Mouse (Mus musculus) neural tube, embryonic 10.5 days (tissue): ENCODE data around the gene S100a2.

Experiments
- DNase-seq: peaks from one replicate; pipeline ENCODE4 v3.0.0-alpha.2; 2017; ENCODE audit warnings: low spot score; ENCODE audit errors: extremely low spot score

S100a2 gene

GRCm38 (mm10) chr3:90596810-90597209, 6.8 kb downstream of the S100a2 start:
- no peak for DNase-seq

- no peak for DNase-seq
Measured at GRCm38 (mm10) chr3:90597736-90598135, 7.7 kb downstream of the S100a2 start.

GRCm38 (mm10) chr3:90598212-90598611, 8.2 kb downstream of the S100a2 start:
- no peak for DNase-seq

GRCm38 (mm10) chr3:90599401-90599800, 9.4 kb downstream of the S100a2 start:
- DNase-seq = no peak

- DNase-seq = no peak
Measured at GRCm38 (mm10) chr3:90600036-90600435, 10.0 kb downstream of the S100a2 start.

- DNase-seq = no peak
Measured at GRCm38 (mm10) chr3:90600458-90601195, 10.6 kb downstream of the S100a2 start.

GRCm38 (mm10) chr3:90601486-90602110, 11.6 kb downstream of the S100a2 start, which contains the start of gene Gm42674:
Gm42674 (plus strand) TSS chr3:90601904.
- DNase-seq = no peak

GRCm38 (mm10) chr3:90603623-90604022, 13.6 kb downstream of the S100a2 start, which contains the start of gene S100a4:
S100a4 (plus strand) TSS chr3:90603771.
- no peak for DNase-seq

- no peak for DNase-seq
Measured at GRCm38 (mm10) chr3:90604416-90604815, 14.4 kb downstream of the S100a2 start.

GRCm38 (mm10) chr3:90605049-90605448, 15.0 kb downstream of the S100a2 start:
- no peak for DNase-seq

- no peak for DNase-seq
Measured at GRCm38 (mm10) chr3:90605736-90606135, 15.7 kb downstream of the S100a2 start.

GRCm38 (mm10) chr3:90606185-90606584, 16.1 kb downstream of the S100a2 start:
- peak; percentile 42 for DNase-seq

- no peak for DNase-seq
Measured at GRCm38 (mm10) chr3:90607361-90607760, 17.3 kb downstream of the S100a2 start.

GRCm38 (mm10) chr3:90608223-90608622, 18.2 kb downstream of the S100a2 start, which contains the start of gene S100a5:
S100a5 (plus strand) TSS chr3:90608523.
- no peak for DNase-seq

- no peak for DNase-seq
Measured at GRCm38 (mm10) chr3:90609102-90609501, 19.1 kb downstream of the S100a2 start.

GRCm38 (mm10) chr3:90611494-90611893, 21.4 kb downstream of the S100a2 start:
- DNase-seq = no peak

GRCm38 (mm10) chr3:90612061-90612460, 22.0 kb downstream of the S100a2 start:
- DNase-seq = no peak

- DNase-seq = peak; percentile 71
Measured at GRCm38 (mm10) chr3:90612728-90613291, 22.8 kb downstream of the S100a2 start, which contains the start of gene S100a6. S100a6 (plus strand) TSS chr3:90612882.

- no peak for DNase-seq
Measured at GRCm38 (mm10) chr3:90613461-90614147, 23.6 kb downstream of the S100a2 start.

- no peak for DNase-seq
Measured at GRCm38 (mm10) chr3:90614148-90614530, 24.1 kb downstream of the S100a2 start.

GRCm38 (mm10) chr3:90614611-90615251, 24.7 kb downstream of the S100a2 start:
- no peak for DNase-seq
